Mouse (Mus musculus) yolk sac, embryonic 10.5 days (tissue): ENCODE data around the gene Dhx9.
"Not testable (repeated sequence)": the region's sequence is repeated elsewhere in the genome, so short reads cannot be mapped to it uniquely, and the experiment has no call there.

Experiments used
- DNase-seq: peaks from one replicate; pipeline ENCODE4 v3.0.0-alpha.2; 2017; ENCODE audit warnings: low spot score

Gene Dhx9

GRCm38 (mm10) chr1:153487500-153487879 lies at the start of gene Dhx9:
Gene Dhx9 (minus strand): TSS chr1:153487660.
- peak; percentile 95 for DNase-seq

GRCm38 (mm10) chr1:153535611-153536010 lies 48.2 kb upstream of the Dhx9 start:
- no peak for DNase-seq

- not testable (repeated sequence) for DNase-seq
These were observed 45.4 kb upstream of the Dhx9 start for GRCm38 (mm10) chr1:153532896-153533295.

- DNase-seq, result peak; percentile 43
These were observed 44.9 kb upstream of the Dhx9 start for GRCm38 (mm10) chr1:153532234-153532841.

- DNase-seq, result no peak
These were observed 44.3 kb upstream of the Dhx9 start for GRCm38 (mm10) chr1:153531677-153532233.

DNA sequence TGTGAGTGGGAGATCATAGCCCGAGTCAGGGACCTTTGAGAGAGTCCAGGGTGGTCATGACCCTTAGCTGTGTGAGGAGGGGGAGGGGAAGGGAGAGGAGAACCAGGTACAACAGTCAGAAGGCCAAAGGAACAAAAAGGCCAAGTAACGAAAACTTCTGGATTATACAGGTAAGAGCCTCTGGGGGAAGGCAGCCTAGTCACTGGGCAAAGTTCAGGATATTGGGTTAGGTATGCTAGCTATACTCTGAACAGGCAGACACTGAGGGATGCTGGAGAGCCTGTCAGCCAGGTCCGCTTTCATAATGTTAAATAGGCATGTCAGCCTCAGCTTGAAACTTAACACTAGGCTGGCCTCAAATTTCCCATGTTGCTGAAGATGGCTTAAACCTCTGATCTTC lies 34.7 kb upstream of the Dhx9 start:
- DNase-seq, result peak; percentile 86

DNA sequence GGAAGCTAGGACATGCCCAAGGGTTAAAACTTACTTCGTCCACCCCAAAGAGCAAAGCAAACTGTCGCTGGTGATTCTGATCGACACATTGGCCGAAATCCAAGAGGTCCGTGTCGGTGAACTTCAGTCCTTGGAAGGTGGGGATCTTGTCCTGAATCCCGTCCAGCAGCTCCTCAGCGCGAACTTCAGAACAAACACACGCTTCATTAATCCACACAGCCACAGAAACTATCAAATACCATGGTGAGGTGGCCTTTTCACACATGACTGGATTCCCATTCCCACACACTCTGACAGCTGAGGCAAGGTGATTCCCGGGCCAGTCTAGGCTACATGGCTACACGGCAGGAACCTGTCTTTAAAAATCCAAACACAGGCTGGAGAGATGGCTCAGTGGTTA lies 27.9 kb upstream of the Dhx9 start:
- DNase-seq, result no peak

DNA sequence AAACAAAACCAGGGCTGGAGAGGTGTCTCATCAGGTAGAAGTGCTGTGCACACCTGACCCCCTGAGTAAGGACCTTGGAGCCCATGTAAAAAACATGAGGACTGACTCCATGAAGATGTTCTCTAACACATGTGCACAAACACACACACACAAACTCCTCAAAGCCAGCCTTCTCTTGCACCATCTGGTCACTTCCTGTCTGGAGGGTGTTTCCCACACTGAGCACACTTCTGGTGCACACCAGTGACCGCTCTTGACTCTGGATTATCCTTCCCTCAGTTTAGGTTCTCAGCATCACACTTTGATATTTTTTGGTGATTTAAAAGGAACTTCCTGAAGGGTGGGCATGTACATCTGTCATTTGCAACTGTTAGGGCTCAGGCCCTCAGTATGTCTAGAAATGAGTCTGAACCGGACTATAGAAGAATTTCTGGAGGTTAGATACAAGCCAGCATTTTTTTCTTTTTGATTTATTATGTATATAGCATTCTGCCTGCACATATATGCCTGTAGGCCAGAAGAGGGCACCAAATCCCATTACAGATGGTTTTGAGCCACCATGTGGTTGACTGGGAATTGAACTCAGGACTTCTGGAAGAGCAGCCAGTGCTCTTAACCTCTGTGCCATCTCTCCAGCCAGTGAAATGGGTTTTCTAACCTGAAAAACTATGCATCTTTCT lies 23.0 kb upstream of the Dhx9 start:
- DNase-seq, result no peak

DNA sequence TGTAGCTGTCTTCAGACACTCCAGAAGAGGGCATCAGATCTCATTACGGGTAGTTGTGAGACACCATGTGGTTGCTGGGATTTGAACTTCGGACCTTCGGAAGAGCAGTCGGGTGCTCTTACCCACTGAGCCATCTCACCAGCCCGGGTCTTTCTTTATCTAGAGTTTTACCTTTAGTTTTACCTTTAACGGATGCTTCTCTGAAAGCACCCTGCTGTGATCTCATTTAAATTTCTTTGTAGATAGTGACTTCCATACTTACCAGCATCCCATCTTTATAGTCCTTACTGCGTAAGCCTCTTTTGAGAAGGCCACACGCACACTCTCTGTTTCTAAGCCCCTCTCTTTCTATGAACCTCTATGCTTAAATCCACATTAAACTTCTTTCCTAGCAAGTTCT lies 22.1 kb upstream of the Dhx9 start:
- DNase-seq, result not testable (repeated sequence)

DNA sequence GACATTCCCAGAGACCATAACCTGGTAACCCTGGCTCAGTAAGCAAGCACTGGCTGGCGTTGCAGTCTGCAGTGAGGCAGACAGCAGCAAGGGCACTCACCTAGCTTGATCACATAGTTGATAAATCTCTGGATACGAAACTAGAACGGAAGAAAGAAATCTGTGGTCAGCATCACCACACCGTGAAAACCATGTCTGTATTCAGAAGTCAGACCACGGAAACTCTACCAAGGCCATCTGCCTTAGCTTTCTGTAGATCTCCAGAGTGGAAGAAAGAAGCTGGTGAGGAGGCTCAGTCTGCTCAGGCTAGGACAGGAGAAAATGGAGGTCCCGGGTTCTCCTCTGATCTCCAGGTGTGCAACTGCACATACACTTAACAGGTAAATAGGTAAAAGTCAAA lies 21.6 kb upstream of the Dhx9 start:
- no peak for DNase-seq

DNA sequence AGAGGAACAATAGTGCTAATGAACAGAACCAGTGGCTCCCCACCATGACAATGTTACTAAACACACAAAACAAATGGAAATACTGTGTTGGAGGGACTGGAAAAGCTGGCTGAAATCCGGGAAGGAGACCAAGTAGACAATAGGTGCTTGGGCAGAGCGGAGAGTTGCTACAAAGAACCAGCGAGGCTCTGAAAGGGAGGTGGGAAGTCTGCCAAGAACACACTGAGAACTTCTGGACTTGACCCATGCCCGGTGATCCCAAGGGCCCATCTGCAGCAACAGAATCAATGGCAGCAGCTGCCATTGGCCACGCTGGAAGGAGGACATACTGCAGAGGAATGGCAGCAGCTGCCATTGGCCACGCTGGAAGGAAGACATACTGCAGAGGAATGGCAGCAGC lies 18.8 kb upstream of the Dhx9 start:
- DNase-seq, result no peak

DNA sequence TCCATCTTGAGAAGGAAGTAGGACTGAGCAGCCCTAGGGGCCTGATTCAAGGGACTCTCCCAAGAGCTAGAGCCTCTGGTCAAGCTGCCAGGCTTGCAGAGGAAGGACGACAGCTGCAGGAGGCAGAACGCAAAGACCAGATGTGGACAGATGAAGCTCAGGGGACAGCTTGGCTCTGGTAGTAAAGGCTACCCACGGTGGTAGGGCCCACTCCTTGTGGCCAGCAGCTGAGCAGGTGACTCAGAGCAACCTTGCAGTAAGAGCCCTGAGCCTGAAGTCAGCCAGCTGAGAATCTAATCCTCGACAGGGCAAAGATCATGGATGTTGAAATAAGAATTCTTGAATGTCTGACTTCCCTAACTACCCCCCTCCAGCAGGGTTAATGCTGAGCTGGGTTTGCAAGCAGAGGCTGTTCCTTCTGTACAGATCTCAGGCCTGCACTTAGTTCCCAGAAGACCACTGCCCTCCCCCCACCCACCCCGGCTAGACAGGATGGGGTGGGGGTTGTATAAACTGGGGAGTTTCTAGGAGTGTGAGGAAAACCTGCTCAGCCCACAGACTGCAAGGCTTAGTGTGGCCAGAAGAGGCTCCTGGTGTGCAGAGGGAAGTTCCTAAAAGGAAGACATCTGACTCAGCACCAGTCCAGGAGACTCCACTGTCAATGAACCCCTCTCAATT lies 14.3 kb upstream of the Dhx9 start:
- peak; percentile 90 for DNase-seq

DNA sequence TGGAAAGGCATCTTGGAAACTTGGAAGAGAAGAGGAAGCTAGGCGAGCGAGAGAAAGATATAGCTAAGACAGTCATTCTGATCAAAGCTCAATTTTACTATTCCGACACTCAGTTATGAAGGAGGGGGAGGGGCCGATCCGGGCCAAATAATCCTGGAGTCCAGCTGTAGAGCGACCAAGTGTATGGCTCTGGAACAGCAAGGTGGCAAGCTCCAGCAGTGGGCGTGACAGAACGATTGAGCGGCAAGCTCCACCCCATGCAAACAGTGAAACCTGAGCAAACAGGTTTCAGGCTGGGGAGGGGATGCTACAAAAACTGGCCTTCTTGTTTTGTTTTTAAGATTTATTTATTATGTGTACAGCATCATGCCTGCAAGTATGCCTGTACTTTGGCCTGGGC lies 12.6 kb upstream of the Dhx9 start:
- peak; percentile 52 for DNase-seq

DNA sequence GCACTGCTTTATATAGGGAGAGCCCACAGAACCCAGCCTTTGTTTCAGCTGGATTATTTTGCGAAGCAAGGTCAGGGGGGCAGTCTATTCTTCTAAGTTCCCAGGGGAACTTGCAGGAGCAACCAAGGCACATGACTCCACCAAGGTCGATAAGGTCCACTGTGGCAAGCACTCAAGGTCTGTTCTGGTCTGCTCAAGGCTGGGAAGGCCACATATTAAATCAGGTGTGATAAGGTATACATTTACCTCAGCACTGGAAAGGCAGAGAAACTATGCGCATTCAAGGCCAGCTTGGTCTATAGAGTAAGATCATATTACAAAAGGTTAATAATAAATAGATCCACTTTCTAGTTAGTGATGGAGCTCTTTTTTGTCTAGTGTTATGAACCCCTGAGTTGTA lies 8.6 kb upstream of the Dhx9 start:
- DNase-seq, result no peak

DNA sequence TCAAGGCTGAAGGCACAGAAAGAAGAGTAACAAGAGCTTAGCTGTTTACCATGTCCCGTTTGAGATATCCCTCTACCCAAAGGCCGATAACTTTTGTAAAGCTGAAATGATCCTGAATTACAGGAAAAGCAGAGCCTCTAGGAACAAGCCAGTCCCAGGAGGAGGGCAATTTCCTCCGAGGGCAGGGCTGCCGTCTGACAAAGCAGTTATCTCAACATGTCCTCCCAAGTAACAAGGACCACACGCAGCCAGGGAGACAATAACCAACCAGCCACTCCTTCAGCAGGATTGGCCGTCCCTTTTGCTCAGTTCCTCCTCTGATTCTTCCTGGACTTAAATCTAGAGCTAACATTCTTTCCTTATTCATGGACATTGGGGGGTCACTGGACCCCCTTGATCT lies 6.5 kb upstream of the Dhx9 start:
- DNase-seq, result no peak

DNA sequence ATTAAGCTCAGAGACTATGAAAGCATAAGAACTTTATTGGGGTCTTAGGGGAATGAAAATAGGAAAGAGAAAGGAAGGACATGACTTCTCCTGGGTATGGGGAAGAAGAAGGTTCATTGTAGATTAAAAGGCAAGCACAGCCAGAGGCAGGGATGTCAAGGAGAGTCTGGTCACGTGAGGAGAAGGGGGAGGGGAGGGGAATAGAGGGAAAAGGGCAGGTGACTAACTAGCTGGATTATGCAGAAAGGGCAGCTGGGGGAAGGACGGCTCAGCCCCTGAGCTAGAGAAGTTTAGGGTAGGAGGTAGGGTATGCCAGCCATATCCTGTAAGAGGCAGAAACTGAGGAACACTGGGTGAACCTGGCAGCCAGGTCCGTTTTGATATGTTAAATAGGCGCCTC lies 5.9 kb upstream of the Dhx9 start:
- peak; percentile 76 for DNase-seq

DNA sequence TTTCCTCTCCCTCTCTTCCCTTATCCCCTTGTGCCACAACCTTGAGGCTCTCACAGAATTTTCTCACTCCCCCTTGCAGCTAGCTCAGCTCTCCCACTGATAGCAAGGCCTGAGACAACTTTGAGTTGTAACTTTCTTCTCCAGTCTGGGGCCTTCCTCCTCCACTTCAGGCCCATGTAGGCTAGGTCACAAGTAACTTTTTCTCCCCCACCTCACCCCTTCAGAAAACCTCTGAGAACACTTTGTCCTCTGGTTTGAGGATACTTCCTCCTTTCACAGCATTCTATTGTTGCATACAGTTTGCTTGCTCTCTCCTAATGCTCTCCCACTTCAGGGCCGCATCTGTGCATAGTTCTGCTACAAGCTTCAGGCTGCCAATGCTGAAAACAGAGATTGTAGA lies 4.4 kb upstream of the Dhx9 start:
- DNase-seq, result no peak

GRCm38 (mm10) chr1:153491345-153491744 lies 3.9 kb upstream of the Dhx9 start:
- no peak for DNase-seq

DNA sequence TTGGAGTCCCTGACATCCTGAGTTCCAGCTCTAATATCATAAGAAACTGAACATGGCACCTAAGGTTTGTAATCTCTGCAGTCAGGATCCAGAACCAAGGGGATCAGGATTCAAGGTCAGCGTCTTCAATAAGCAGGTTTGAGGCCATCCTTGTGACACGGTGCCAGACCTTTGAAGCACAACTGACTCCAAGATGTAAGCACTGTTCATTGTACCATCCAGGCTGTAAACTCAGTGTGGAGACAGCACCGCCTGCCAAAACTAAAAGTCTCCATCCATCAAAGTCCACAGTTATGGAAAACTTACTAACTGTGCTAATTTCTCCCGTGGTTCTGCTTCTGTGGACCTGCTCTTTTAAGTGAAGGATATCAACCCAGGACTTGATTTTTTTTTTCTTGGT lies 2.5 kb upstream of the Dhx9 start:
- no peak for DNase-seq

DNA sequence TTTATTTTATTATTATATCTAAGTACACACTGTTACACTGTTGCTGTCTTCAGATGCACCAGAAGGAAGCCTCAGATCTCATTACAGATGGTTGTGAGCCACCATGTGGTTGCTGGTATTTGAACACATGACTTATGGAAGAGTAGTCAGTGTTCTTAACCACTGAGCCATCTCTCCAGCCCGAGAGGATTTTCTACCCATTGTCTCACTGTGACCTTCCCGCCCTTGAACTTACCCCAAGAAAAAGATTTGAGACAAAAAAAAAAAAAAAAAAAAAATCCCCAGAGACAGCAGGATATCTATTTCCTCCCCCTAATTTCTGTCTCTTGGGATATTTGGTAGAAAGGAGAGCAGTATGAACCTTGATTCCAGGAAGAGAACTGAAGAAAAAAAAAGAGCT lies 2.1 kb upstream of the Dhx9 start:
- no peak for DNase-seq

DNA sequence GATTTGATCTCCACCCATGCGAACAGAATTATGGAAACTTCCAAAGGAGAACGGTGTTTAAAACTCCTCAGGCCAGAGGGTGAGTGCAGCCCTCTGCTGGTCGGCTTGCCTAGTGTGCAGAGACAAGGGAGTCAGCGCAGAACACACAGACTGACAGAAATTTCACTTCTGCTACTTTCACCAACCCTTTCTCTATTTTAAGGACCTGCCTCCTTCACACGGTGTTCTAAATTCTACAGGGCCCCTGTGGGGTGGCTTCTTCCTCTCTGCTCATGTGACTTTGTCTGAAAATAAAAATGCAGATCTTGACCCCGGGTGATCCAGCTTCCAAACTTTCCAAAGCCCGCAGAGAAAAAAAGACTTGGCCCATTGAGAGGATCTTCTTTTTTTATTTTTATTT lies 1.7 kb upstream of the Dhx9 start:
- DNase-seq, result no peak

DNA sequence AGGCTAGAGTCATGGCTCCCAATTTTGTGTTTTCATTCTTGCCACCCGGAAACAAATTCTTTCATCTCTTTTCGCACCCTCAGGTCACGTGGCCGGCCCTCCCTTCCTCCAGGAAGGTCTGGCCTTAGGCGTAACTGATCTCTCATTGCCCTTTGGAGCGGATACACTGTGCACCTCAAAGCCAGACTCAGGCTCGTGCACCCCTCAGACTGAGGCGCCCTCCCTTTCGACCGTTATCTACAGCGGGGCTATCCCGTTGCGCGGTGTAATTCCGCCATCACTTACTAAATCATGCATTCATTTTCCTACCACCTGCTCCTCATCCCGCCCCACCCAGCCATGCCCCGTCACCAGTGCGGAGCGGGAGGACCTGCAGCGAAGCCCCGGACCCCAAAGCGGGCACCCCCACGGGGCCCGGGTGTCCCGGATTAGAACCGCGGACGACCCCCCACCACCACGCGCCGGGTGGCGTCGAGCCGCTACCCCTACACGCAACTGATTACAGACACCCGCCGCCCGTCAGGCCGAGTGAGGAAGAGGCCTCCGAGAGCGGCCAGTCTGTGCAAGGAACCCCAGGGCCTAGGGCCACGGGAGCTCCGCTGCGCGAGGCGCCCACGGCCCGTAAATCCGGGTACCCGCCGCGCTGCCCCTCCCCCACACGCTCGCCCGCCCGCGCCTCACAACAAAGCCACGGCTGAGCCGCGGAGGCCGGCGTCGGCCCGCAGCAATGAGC lies 527 bp downstream of the Dhx9 start:
- peak; percentile 69 for DNase-seq

- DNase-seq, result not testable (repeated sequence)
These were observed 1.3 kb downstream of the Dhx9 start for GRCm38 (mm10) chr1:153486120-153486519.
